Mouse (Mus musculus): ENCODE data around the gene Tmem40. TPM values are rescaled to one million over a fixed set of nuclear protein-coding genes. Genes with fewer than 3 reads are reported as not detected.
A peak's percentile ranks its signal among the peaks of the same experiment; 100 is the strongest.

Gene Tmem40
- polyA plus RNA-seq, 1 experiment from 2014 or later = 7.8 TPM

- peak overlapping the region; percentile 83 for H3K4me3 ChIP-seq (ENCODE audit: low read depth, low read length)
- no peaks in the 10 kb centered on the region for H3K9me3 ChIP-seq (ENCODE audit: control insufficient read depth, low read length)
- peaks cover 17% of the 10 kb centered on the region for H3K4me1 ChIP-seq (ENCODE audit: control insufficient read depth, insufficient read depth, low read length)
- H3K36me3 ChIP-seq (ENCODE audit: control insufficient read depth, insufficient read depth, low read length) = peaks cover 15% of the 10 kb centered on the region
- ATAC-seq (ENCODE audit: low read depth) = peak; percentile 84
- H3K9ac ChIP-seq (ENCODE audit: low read depth, low read length) = peak overlapping the region; percentile 62
- peak overlapping the region; percentile 80 for H3K4me2 ChIP-seq (ENCODE audit: low read depth, low read length)
- WGBS = 5% methylated on average over 14 of the region's 14 CpGs
- no peaks in the 10 kb centered on the region for H3K27me3 ChIP-seq (replicated peaks; ENCODE audit: control insufficient read depth, insufficient read depth, low read length)
- peak; percentile 82 for DNase-seq (ENCODE audit: low spot score)
- peak overlapping the region; percentile 79 for H3K27ac ChIP-seq (replicated peaks; ENCODE audit: low read depth, low read length)
These were observed 11.8 kb upstream of the Tmem40 start for GRCm38 (mm10) chr6:115773966-115774413.

DNA sequence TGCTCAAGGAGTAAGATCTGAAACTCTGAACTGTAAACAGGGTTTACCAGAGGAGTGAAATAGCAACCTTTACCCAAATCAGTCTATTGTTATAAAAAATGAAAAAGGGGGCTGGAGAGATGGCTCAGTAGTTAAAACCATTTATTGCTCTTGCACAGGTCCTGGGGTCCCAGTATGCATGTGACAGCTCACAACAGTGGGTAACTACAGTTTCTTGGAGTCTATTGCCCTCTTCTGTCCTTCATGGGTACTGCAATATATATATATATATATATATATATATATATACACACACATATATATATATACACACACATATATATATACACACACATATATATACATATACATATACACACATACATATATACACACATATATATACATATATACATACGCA is 10.4 kb upstream of the Tmem40 start:
- Histone ChIP-seq H3K27ac (replicated peaks; ENCODE audit: low read depth, low read length) (no peak overlapping the region), H3K9me3 (ENCODE audit: control insufficient read depth, low read length) (no peaks in the 10 kb centered on the region), H3K36me3 (ENCODE audit: control insufficient read depth, insufficient read depth, low read length) (peaks cover 4% of the 10 kb centered on the region; the same call in 1 of the 2 replicates), H3K4me3 (ENCODE audit: low read depth, low read length) (no peak overlapping the region), H3K9ac (ENCODE audit: low read depth, low read length) (no peak overlapping the region), H3K4me2 (ENCODE audit: low read depth, low read length) (no peak overlapping the region), H3K27me3 (replicated peaks; ENCODE audit: control insufficient read depth, insufficient read depth, low read length) (no peaks in the 10 kb centered on the region), H3K4me1 (ENCODE audit: control insufficient read depth, insufficient read depth, low read length) (peaks cover 17% of the 10 kb centered on the region)
- WGBS = 82% methylated on average over 1 of the region's 1 CpGs
- ATAC-seq (ENCODE audit: low read depth) = no peak
- DNase-seq (ENCODE audit: low spot score) = no peak

DNA sequence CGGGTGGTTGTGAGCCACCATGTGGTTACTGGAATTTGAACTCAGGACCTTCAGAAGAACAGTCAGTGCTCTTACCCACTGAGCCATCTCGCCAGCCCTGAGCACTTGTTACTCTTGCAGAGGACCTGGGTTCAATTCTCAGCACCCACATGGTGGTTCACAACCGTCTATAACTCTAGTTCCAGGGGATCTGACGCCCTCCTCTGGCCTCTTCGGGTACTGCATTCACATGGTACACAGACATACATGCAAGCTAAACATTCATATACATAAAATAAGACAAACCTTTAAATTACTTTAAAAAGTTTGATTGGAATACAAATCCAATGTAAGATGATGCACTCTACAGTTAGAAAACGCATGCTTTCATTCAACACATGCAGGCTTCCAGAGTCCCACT is 10.0 kb upstream of the Tmem40 start:
- ATAC-seq (ENCODE audit: low read depth) = no peak
- DNase-seq (ENCODE audit: low spot score) = no peak
- Histone ChIP-seq H3K9ac (ENCODE audit: low read depth, low read length) (no peak overlapping the region), H3K4me3 (ENCODE audit: low read depth, low read length) (no peak overlapping the region), H3K36me3 (ENCODE audit: control insufficient read depth, insufficient read depth, low read length) (0 out of 2 replicates have a peak, but pooled peaks cover under 1% of the 10 kb centered on the region), H3K27me3 (replicated peaks; ENCODE audit: control insufficient read depth, insufficient read depth, low read length) (no peaks in the 10 kb centered on the region), H3K4me2 (ENCODE audit: low read depth, low read length) (no peak overlapping the region), H3K9me3 (ENCODE audit: control insufficient read depth, low read length) (no peaks in the 10 kb centered on the region), H3K27ac (replicated peaks; ENCODE audit: low read depth, low read length) (no peak overlapping the region), H3K4me1 (ENCODE audit: control insufficient read depth, insufficient read depth, low read length) (peaks cover 17% of the 10 kb centered on the region)
- WGBS = 81% methylated on average over 6 of the region's 6 CpGs

GRCm38 (mm10) chr6:115770852-115771251 is 8.6 kb upstream of the Tmem40 start:
- Histone ChIP-seq H3K9ac (ENCODE audit: low read depth, low read length) (no peak overlapping the region), H3K4me3 (ENCODE audit: low read depth, low read length) (no peak overlapping the region), H3K4me1 (ENCODE audit: control insufficient read depth, insufficient read depth, low read length) (peaks cover 4% of the 10 kb centered on the region), H3K36me3 (ENCODE audit: control insufficient read depth, insufficient read depth, low read length) (no peaks in the 10 kb centered on the region), H3K4me2 (ENCODE audit: low read depth, low read length) (no peak overlapping the region), H3K27me3 (replicated peaks; ENCODE audit: control insufficient read depth, insufficient read depth, low read length) (no peaks in the 10 kb centered on the region), H3K9me3 (ENCODE audit: control insufficient read depth, low read length) (no peaks in the 10 kb centered on the region), H3K27ac (replicated peaks; ENCODE audit: low read depth, low read length) (no peak overlapping the region)
- ATAC-seq (ENCODE audit: low read depth) (no peak), DNase-seq (ENCODE audit: low spot score) (no peak)
- 57% methylated on average over 4 of the region's 4 CpGs for WGBS

DNA sequence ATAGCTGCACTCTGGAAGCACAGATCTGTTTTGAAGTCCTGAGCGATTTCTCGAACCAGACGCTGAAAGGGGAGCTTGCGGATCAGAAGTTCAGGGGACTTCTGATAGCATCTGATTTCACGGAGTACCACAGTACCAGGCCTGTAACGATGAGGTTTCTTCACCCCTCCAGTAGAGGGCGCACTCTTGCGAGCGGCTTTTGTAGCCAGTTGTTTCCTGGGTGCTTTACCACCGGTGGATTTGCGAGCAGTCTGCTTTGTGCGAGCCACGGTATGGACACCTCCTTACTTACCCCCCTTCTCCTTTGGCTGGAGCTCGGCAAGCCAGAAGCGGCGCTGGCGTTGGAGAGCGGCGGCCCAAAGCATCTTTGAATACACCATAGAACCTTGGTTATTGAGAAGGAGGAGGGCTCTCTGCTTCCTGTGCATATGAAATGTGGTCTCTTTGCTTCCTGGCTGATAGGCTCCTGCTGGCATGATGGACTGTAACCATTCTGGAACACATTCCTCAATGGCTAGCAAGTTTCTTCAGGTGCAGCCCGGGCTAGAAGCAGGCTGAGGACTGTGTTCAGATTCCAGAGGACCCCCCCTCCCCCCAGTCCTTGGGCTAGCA is 8.0 kb upstream of the Tmem40 start:
- H3K27ac ChIP-seq (replicated peaks; ENCODE audit: low read depth, low read length) = no peak overlapping the region
- H3K9ac ChIP-seq (ENCODE audit: low read depth, low read length) = no peak overlapping the region
- no peak overlapping the region for H3K4me2 ChIP-seq (ENCODE audit: low read depth, low read length)
- WGBS = 84% methylated on average over 18 of the region's 20 CpGs
- no peaks in the 10 kb centered on the region for H3K4me1 ChIP-seq (ENCODE audit: control insufficient read depth, insufficient read depth, low read length)
- H3K27me3 ChIP-seq (replicated peaks; ENCODE audit: control insufficient read depth, insufficient read depth, low read length) = no peaks in the 10 kb centered on the region
- no peaks in the 10 kb centered on the region for H3K36me3 ChIP-seq (ENCODE audit: control insufficient read depth, insufficient read depth, low read length)
- no peak overlapping the region for H3K4me3 ChIP-seq (ENCODE audit: low read depth, low read length)
- ATAC-seq (ENCODE audit: low read depth) = no peak
- no peaks in the 10 kb centered on the region for H3K9me3 ChIP-seq (ENCODE audit: control insufficient read depth, low read length)
- DNase-seq (ENCODE audit: low spot score) = no peak

DNA sequence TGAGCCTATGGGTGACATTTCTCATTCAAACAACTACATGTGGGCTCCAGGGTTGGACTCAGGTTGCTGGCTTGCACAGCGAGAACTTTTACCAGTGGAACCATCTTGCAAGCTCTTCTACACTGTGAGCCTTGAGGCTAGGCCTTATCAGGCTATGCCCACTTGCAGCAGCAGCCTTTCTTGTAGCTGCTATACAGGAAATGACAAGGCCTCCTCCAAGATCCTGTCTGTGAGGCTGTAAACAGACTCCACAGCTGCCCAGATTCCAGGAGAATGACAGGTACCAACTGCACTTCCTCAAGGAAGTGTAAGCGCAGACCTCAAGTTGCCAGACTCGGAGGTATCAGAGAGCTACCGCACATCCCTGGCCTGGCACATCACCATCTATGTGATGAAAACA is 6.0 kb upstream of the Tmem40 start:
- ATAC-seq (ENCODE audit: low read depth) (no peak), DNase-seq (ENCODE audit: low spot score) (peak; percentile 29)
- Histone ChIP-seq H3K9ac (ENCODE audit: low read depth, low read length) (no peak overlapping the region), H3K4me3 (ENCODE audit: low read depth, low read length) (no peak overlapping the region), H3K4me2 (ENCODE audit: low read depth, low read length) (no peak overlapping the region), H3K27me3 (replicated peaks; ENCODE audit: control insufficient read depth, insufficient read depth, low read length) (no peaks in the 10 kb centered on the region), H3K27ac (replicated peaks; ENCODE audit: low read depth, low read length) (no peak overlapping the region), H3K9me3 (ENCODE audit: control insufficient read depth, low read length) (no peaks in the 10 kb centered on the region), H3K36me3 (ENCODE audit: control insufficient read depth, insufficient read depth, low read length) (no peaks in the 10 kb centered on the region), H3K4me1 (ENCODE audit: control insufficient read depth, insufficient read depth, low read length) (no peaks in the 10 kb centered on the region; the same call in 1 of the 2 replicates)
- 80% methylated on average over 4 of the region's 4 CpGs for WGBS

DNA sequence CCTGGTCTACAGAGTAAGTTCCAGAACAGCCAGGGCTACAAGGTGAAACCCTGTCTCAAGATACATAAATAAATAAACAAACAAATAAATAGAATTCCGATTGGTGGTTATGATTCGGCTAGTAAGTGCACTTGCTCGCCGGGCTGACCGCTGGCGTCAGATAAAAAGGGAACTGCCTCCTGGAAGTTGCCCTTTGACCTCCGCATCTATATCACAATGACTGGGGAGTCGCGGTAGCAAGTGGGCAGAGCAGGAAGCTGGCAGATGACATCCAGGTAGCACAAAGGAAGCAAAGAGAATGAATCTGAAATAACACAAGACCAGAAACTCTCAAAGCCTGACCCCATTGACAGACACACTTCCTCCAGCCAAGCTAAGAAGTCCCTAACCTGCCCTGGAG is 5.1 kb upstream of the Tmem40 start:
- DNase-seq (ENCODE audit: low spot score) (no peak), ATAC-seq (ENCODE audit: low read depth) (no peak)
- no peaks in the 10 kb centered on the region for H3K36me3 ChIP-seq (ENCODE audit: control insufficient read depth, insufficient read depth, low read length)
- H3K4me1 ChIP-seq (ENCODE audit: control insufficient read depth, insufficient read depth, low read length) = peaks cover 5% of the 10 kb centered on the region
- H3K27me3 ChIP-seq (replicated peaks; ENCODE audit: control insufficient read depth, insufficient read depth, low read length) = no peaks in the 10 kb centered on the region
- no peak overlapping the region for H3K4me3 ChIP-seq (ENCODE audit: low read depth, low read length)
- 48% methylated on average over 9 of the region's 9 CpGs for WGBS
- no peak overlapping the region for H3K9ac ChIP-seq (ENCODE audit: low read depth, low read length)
- no peaks in the 10 kb centered on the region for H3K9me3 ChIP-seq (ENCODE audit: control insufficient read depth, low read length)
- H3K4me2 ChIP-seq (ENCODE audit: low read depth, low read length) = no peak overlapping the region
- H3K27ac ChIP-seq (replicated peaks; ENCODE audit: low read depth, low read length) = no peak overlapping the region

- DNase-seq (ENCODE audit: low spot score) (peak; percentile 94), ATAC-seq (ENCODE audit: low read depth) (peak; percentile 93)
- Histone ChIP-seq H3K4me2 (ENCODE audit: low read depth, low read length) (peak overlapping the region; percentile 23; the same call in 1 of the 2 replicates), H3K9ac (ENCODE audit: low read depth, low read length) (peak overlapping the region; percentile 10; the same call in 1 of the 2 replicates), H3K4me1 (ENCODE audit: control insufficient read depth, insufficient read depth, low read length) (peaks cover 10% of the 10 kb centered on the region), H3K9me3 (ENCODE audit: control insufficient read depth, low read length) (no peaks in the 10 kb centered on the region), H3K36me3 (ENCODE audit: control insufficient read depth, insufficient read depth, low read length) (no peaks in the 10 kb centered on the region), H3K27ac (replicated peaks; ENCODE audit: low read depth, low read length) (peak overlapping the region; percentile 74), H3K4me3 (ENCODE audit: low read depth, low read length) (no peak overlapping the region), H3K27me3 (replicated peaks; ENCODE audit: control insufficient read depth, insufficient read depth, low read length) (no peaks in the 10 kb centered on the region)
- WGBS = 7% methylated on average over 7 of the region's 7 CpGs
These were observed 2.0 kb upstream of the Tmem40 start for GRCm38 (mm10) chr6:115764179-115764578.

GRCm38 (mm10) chr6:115760982-115761381 is 1.2 kb downstream of the Tmem40 start:
- Histone ChIP-seq H3K27ac (replicated peaks; ENCODE audit: low read depth, low read length) (no peak overlapping the region), H3K9me3 (ENCODE audit: control insufficient read depth, low read length) (no peaks in the 10 kb centered on the region), H3K4me3 (ENCODE audit: low read depth, low read length) (no peak overlapping the region), H3K9ac (ENCODE audit: low read depth, low read length) (no peak overlapping the region), H3K27me3 (replicated peaks; ENCODE audit: control insufficient read depth, insufficient read depth, low read length) (no peaks in the 10 kb centered on the region), H3K36me3 (ENCODE audit: control insufficient read depth, insufficient read depth, low read length) (no peaks in the 10 kb centered on the region), H3K4me1 (ENCODE audit: control insufficient read depth, insufficient read depth, low read length) (peaks cover 10% of the 10 kb centered on the region), H3K4me2 (ENCODE audit: low read depth, low read length) (no peak overlapping the region)
- WGBS = 41% methylated on average over 4 of the region's 4 CpGs
- ATAC-seq (ENCODE audit: low read depth) (no peak), DNase-seq (ENCODE audit: low spot score) (peak; percentile 33)
